Comparison of ENCODE assay signal across 34 mouse cellular contexts in the genomic region with DNA sequence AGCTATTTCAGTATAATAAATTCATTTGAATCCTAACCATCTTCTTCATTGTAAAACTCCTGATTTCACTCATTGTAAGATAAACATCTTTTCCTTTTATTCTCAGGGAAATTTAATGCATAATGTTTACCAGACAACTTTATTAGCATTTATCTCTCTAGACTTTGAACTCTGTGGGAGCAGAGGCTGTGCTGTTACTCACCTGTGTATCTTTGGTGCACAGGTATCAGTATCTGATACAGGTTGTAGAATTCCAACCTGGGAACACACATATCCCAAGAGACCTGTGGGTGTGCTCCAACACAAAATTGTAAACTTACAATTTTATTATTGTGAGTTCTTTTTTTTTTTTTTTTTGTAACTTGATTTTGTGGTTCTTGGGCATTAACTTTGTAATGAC. TPM values are rescaled to one million over a fixed set of nuclear protein-coding genes. Genes with fewer than 3 reads are reported as not detected.
"Had no signal": no experiment of that assay in that cellular context is flagged by ENCODE, and none has a peak within 500 bp of the region (broad histone marks: within the 10 kb centered on the region; RNA-seq: fewer than 3 reads in every experiment).

No protein-coding gene starts in this region.

- H3K9me3 ChIP-seq: heart, embryonic 10.5 days; heart, embryonic 12.5 days; heart, embryonic 13.5 days; heart, embryonic 15.5 days; hindbrain, embryonic 10.5 days; hindbrain, embryonic 12.5 days; hindbrain, embryonic 13.5 days; hindbrain, embryonic 15.5 days; kidney, embryonic 15.5 days had no signal

- DNase-seq: heart, adult 2 months; heart, postnatal 10 days; heart, postnatal 14 days; heart, postnatal 36 days; heart, postnatal 4 days; kidney, adult 11 months; kidney, adult 18-20 months; kidney, adult 2 months; kidney, adult 8-10 months; kidney, adult 9 months; kidney, postnatal 10 days; kidney, postnatal 14 days; kidney, postnatal 25 days; kidney, postnatal 36 days; kidney, postnatal 4 days; layer of hippocampus, adult 9-11 months; layer of hippocampus, postnatal 36 days had no signal

- H3K4me1 ChIP-seq: heart, embryonic 10.5 days; heart, embryonic 15.5 days; hindbrain, embryonic 10.5 days; hindbrain, embryonic 12.5 days; hindbrain, embryonic 13.5 days; hindbrain, embryonic 15.5 days had no signal

- H3K27me3 ChIP-seq: heart, embryonic 12.5 days; heart, embryonic 13.5 days; heart, embryonic 15.5 days; hindbrain, embryonic 12.5 days; hindbrain, embryonic 13.5 days; hindbrain, embryonic 15.5 days; kidney, embryonic 15.5 days had no signal

- H3K4me3 ChIP-seq: heart, adult 2 months; heart, embryonic 10.5 days; heart, embryonic 12.5 days; heart, embryonic 13.5 days; heart, embryonic 15.5 days; hindbrain, embryonic 10.5 days; hindbrain, embryonic 12.5 days; hindbrain, embryonic 13.5 days; hindbrain, embryonic 15.5 days; kidney, embryonic 15.5 days; layer of hippocampus, adult 2 months; left cerebral cortex, adult 2 months had no signal

- H3K27ac ChIP-seq: heart, adult 2 months; heart, embryonic 10.5 days; heart, embryonic 13.5 days; heart, embryonic 15.5 days; hindbrain, embryonic 10.5 days; hindbrain, embryonic 12.5 days; hindbrain, embryonic 13.5 days; hindbrain, embryonic 14.5 days; hindbrain, embryonic 15.5 days; hindbrain, postnatal 0 days; layer of hippocampus, adult 2 months; left cerebral cortex, adult 2 months had no signal

- H3K4me2 ChIP-seq: heart, embryonic 11.5 days; heart, embryonic 12.5 days; heart, embryonic 13.5 days; heart, embryonic 15.5 days; hindbrain, embryonic 12.5 days; hindbrain, embryonic 13.5 days; hindbrain, embryonic 14.5 days; hindbrain, embryonic 15.5 days; kidney, embryonic 15.5 days had no signal

- H3K9ac ChIP-seq: heart, embryonic 12.5 days; heart, embryonic 13.5 days; heart, embryonic 15.5 days; hindbrain, embryonic 12.5 days; hindbrain, embryonic 13.5 days; hindbrain, embryonic 14.5 days; hindbrain, embryonic 15.5 days; kidney, embryonic 15.5 days had no signal

- ATAC-seq: hindbrain, embryonic 16.5 days; hindbrain, postnatal 0 days; inflammation-experienced regulatory T-cells, adult 6 months had no signal

- H3K36me3 ChIP-seq: heart, embryonic 10.5 days; heart, embryonic 12.5 days; heart, embryonic 13.5 days; heart, embryonic 15.5 days; hindbrain, embryonic 10.5 days; hindbrain, embryonic 12.5 days; hindbrain, embryonic 13.5 days; hindbrain, embryonic 15.5 days; kidney, embryonic 15.5 days had no signal

RNA-seq across cellular contexts. Expression of a gene that starts 50.7 kb away (rescaled TPM):
- total RNA-seq: hematopoietic stem cell, adult 5-6 weeks had no signal
